Mouse (Mus musculus) kidney, embryonic 16.5 days (tissue): ENCODE data around the gene Mvp. TPM values are rescaled to one million over a fixed set of nuclear protein-coding genes. Genes with fewer than 3 reads are reported as not detected.

ENCODE experiments used
- ATAC-seq: fragments of 200-750 bp; cut with Nextera tagmentation; 2 replicates; pipeline ENCODE4 v1.8.0; 2017; ENCODE audit warnings: moderate TSS enrichment; ENCODE audit not compliant: low FRiP score, low TSS enrichment
- H3K27ac ChIP-seq: fragments of 300-500 bp; sonication (generic); 2 replicates; pipeline ENCODE4 v1.5.1; 2014; ENCODE audit warnings: low read length
- H3K27me3 ChIP-seq: fragments of 300-500 bp; sonication (generic); 2 replicates; pipeline ENCODE4 v1.6.1; 2014; ENCODE audit warnings: low read length, control low read depth, mixed read lengths; ENCODE audit not compliant: insufficient read depth
- H3K36me3 ChIP-seq: fragments of 300-500 bp; sonication (generic); 2 replicates; pipeline ENCODE4 v1.6.1; 2014; ENCODE audit warnings: low read length, control low read depth, mixed read lengths; ENCODE audit not compliant: insufficient read depth
- H3K4me1 ChIP-seq: fragments of 300-500 bp; sonication (generic); 2 replicates; pipeline ENCODE4 v1.6.1; 2014; ENCODE audit warnings: low read length, control low read depth, mixed read lengths; ENCODE audit not compliant: insufficient read depth
- H3K4me2 ChIP-seq: fragments of 300-500 bp; sonication (generic); replicated peaks from 2 replicates; pipeline ENCODE4 v1.6.1; 2014; ENCODE audit warnings: low read depth, low read length
- H3K4me3 ChIP-seq: fragments of 300-500 bp; sonication (generic); 2 replicates; pipeline ENCODE4 v1.5.1; 2014; ENCODE audit warnings: mild to moderate bottlenecking, low read length
- H3K9ac ChIP-seq: fragments of 300-500 bp; sonication (generic); replicated peaks from 2 replicates; pipeline ENCODE4 v1.6.1; 2014; ENCODE audit warnings: low read length
- H3K9me3 ChIP-seq: fragments of 300-500 bp; sonication (generic); 2 replicates; pipeline ENCODE4 v1.6.1; 2016; ENCODE audit warnings: low read length, control low read depth
- WGBS: fragments of 180-500 bp; shearing (Covaris S2); extraction: QIAGEN DNeasy Blood & Tissue Kit; methylation state at CpG from one replicate; pipeline ENCODE4 v1.1.7; 2014; 5-methylcytosine and 5-hydroxymethylcytosine counted together
- polyA plus RNA-seq: library from polyadenylated mRNA; unstranded; fragments of >200 nt; fragmentation: Nextera tagmentation; extraction: Ambion mirVana; gene quantifications from 2 replicates; pipeline ENCODE4 v1.2.1, GENCODE M21; 2015

The Mvp gene
- polyA plus RNA-seq = 19.7 and 21.4 TPM in 2 replicates

DNA sequence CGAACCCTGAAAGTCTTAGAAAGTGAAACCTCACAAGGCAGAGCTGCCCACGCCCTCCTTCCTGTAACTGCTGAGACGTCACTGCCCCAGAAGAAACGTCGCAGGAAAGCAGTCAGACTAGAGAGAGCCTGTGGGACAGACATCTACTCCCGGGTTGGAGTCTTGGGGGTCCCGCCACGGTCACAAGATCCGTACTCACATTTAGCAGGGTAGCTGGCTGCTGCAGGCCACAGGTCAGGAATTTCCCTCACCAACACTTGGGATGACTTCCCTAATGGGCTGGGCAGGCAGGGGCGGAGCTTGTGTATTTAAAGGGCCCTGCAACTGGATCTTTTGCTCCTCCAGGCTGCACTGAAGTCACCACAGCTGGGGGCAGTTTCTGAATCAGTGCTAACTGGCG lies at the start of gene Mvp:
Gene Mvp, minus strand, starts transcription at position 302 of the 400 bp plus-strand sequence.
- Histone ChIP-seq H3K4me1 (peaks cover 48% of the 10 kb centered on the region), H3K4me3 (peak within 1 kb of the TSS; percentile 61), H3K9ac (peak within 1 kb of the TSS; percentile 71), H3K27ac (peak within 1 kb of the TSS; percentile 75), H3K36me3 (peaks cover 20% of the 10 kb centered on the region), H3K9me3 (no peaks in the 10 kb centered on the region), H3K4me2 (peak within 1 kb of the TSS; percentile 82), H3K27me3 (no peaks in the 10 kb centered on the region)
- 17% methylated on average over 11 of the region's 11 CpGs for WGBS
- no peak for ATAC-seq

DNA sequence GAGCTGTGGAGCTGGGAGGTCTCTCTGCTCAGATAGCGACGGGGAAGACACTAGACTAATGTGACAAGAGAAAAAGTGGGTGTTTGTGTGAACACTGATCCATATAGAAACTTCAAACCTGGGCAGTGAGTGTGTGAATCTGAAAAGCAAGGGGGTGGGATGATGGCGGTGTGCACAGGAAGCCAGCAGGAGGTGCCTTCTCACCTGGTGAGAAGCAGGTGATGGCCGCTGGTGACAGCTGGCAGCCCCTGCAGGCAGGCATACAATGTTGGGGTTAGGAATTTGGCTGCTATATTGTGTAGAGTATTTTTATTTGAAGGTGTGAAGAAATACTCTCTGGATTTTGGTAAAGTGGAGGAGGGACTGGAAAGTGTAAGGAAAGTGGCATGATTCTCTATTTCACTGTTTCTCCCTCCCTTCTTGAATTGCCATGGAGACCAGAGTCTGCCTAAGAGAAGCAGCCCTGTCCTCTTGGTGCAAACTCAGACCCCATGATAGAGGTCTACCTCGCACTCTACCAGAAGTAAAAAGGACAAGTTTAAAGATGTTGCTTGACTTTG lies 40.7 kb upstream of the Mvp start:
- H3K36me3 ChIP-seq = no peaks in the 10 kb centered on the region
- 73% methylated on average over 5 of the region's 5 CpGs for WGBS
- H3K27me3 ChIP-seq = no peaks in the 10 kb centered on the region
- no peak overlapping the region for H3K9ac ChIP-seq
- no peak overlapping the region for H3K4me2 ChIP-seq
- H3K9me3 ChIP-seq = no peaks in the 10 kb centered on the region
- no peaks in the 10 kb centered on the region for H3K4me1 ChIP-seq
- no peak overlapping the region for H3K4me3 ChIP-seq
- no peak overlapping the region for H3K27ac ChIP-seq
- no peak for ATAC-seq

DNA sequence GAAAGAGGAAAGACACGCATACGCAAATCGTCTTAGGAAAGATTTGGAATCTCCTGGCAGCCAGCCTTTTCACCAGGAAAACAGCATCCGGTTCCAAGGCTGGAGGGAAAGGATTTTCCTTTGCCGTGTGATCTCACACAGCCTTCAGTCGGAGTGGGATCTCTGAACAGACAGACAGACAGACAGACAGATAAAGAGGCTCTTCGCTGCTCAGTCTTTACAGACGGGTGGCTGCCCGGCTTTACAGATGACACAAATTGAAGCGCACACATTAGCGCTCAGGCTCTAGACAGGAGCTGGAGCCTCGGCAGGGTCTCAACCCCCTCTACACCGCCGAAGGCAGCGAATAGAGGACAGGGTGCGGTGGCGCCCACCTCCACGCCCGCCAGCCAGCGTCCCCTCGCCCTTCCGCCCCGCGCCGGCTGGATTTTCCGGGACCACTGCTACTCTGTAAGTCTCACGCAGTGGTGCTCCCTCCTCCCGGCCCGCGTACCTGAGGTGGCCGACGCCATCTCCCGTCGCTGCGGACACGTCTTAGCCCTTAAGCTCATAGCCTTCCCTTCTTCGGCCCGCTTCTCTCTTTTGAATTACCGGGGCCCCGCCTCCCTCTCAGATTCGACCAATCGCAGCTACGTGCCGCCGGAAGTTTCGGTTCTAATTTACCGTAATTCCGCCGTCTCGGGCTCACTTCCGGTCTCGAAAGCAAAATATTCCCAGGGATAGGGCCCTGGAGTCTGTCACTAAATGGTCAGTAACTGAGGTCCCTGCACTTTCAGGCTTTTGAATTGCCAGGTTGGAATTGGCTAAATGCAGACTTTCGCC lies 27.6 kb upstream of the Mvp start, which contains the start of gene Kif22:
Gene Kif22, minus strand, starts transcription at position 621 of the 822 bp plus-strand sequence.
- peaks cover 14% of the 10 kb centered on the region for H3K36me3 ChIP-seq
- H3K4me2 ChIP-seq = peak within 1 kb of the TSS; percentile 78
- no peaks in the 10 kb centered on the region for H3K27me3 ChIP-seq
- WGBS = under 1% methylated on average over 53 of the region's 53 CpGs
- ATAC-seq = peak; percentile 91
- no peaks in the 10 kb centered on the region for H3K9me3 ChIP-seq
- peaks cover 19% of the 10 kb centered on the region for H3K4me1 ChIP-seq
- H3K27ac ChIP-seq = peak within 1 kb of the TSS; percentile 80
- peak within 1 kb of the TSS; percentile 91 for H3K4me3 ChIP-seq
- H3K9ac ChIP-seq = peak within 1 kb of the TSS; percentile 89

DNA sequence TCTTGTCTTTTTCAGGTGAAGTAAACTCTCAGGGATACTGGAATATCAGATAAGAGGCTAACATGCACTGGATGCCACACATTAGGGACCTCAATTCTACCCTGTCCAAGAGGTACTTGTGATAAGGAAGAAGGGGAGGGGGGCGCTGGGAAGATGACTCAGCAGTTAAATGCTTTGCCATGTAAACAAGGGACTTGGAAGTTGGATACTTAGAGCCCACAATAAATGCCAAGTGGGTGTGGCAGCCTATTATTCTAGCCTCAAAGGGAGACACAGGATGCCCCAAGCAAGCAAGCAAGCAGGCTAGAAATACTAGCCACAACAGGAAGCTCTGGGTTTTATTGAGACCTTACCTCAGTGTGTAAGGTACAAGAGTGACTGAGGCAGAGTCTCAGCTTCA lies 16.8 kb upstream of the Mvp start:
- no peaks in the 10 kb centered on the region for H3K9me3 ChIP-seq
- WGBS = 84% methylated on average over 1 of the region's 1 CpGs
- H3K27ac ChIP-seq = no peak overlapping the region
- H3K27me3 ChIP-seq = no peaks in the 10 kb centered on the region
- H3K4me1 ChIP-seq = peaks cover 10% of the 10 kb centered on the region
- no peak overlapping the region for H3K9ac ChIP-seq
- no peak for ATAC-seq
- no peak overlapping the region for H3K4me2 ChIP-seq
- peaks cover 58% of the 10 kb centered on the region for H3K36me3 ChIP-seq
- no peak overlapping the region for H3K4me3 ChIP-seq

DNA sequence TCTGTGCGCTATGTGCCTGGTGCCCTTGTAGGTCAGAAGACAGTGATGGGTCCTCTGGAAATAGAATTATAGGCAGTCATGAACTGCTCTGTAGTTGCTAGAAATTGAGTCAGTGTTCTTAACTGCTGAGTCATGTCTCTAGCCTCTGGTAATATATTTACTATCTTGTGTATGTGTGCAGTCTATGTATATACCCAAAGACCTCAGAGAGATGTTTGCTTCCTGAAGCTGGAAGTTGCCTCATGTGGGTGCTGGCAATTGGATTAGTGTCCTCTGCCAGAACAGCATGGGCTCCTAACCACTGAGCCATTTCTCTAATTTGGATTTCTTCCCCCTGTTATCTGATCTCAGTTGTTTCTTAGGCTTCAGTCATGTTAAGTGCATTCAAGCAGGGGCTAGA lies 15.8 kb upstream of the Mvp start:
- H3K36me3 ChIP-seq = peaks cover 51% of the 10 kb centered on the region
- no peak for ATAC-seq

DNA sequence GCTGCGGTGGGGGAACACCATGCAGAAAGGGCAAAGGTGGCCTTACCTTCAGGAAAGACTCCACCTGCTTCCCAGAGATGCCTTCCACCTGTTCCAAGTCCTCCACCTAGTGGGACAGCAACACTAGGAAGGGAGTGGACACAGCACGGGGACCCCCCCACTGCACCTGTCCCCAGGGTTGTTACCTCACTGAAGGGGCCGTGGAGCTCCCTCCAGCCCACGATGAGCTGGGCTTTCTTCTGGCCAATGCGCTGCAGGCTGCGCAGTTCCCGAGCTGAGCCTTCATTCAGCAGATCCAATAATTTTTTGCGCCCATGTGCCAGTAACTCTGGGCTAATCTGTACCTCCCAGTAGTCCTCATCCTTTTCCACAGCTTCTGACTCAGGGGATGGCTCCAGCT lies 13.5 kb upstream of the Mvp start:
- no peak; the same call in 1 of the 2 replicates for ATAC-seq
- Histone ChIP-seq H3K36me3 (peaks cover 58% of the 10 kb centered on the region), H3K4me1 (peaks cover 30% of the 10 kb centered on the region), H3K9ac (peak overlapping the region; percentile 97), H3K27ac (peak overlapping the region; percentile 99), H3K9me3 (no peaks in the 10 kb centered on the region), H3K4me2 (peak overlapping the region; percentile 87), H3K27me3 (no peaks in the 10 kb centered on the region), H3K4me3 (peak overlapping the region; percentile 95)
- WGBS = 58% methylated on average over 8 of the region's 8 CpGs

More for the DNA sequence above, 15.8 kb upstream of the Mvp start:
- 98% methylated on average over 1 of the region's 1 CpGs for whole genome bisulfite sequencing
- no peak overlapping the region for H3K9ac ChIP-seq
- peaks cover 10% of the 10 kb centered on the region for H3K4me1 ChIP-seq
- no peaks in the 10 kb centered on the region for H3K27me3 ChIP-seq
- H3K4me2 ChIP-seq = no peak overlapping the region
- H3K4me3 ChIP-seq = no peak overlapping the region
- no peak overlapping the region for H3K27ac ChIP-seq
- no peaks in the 10 kb centered on the region for H3K9me3 ChIP-seq

DNA sequence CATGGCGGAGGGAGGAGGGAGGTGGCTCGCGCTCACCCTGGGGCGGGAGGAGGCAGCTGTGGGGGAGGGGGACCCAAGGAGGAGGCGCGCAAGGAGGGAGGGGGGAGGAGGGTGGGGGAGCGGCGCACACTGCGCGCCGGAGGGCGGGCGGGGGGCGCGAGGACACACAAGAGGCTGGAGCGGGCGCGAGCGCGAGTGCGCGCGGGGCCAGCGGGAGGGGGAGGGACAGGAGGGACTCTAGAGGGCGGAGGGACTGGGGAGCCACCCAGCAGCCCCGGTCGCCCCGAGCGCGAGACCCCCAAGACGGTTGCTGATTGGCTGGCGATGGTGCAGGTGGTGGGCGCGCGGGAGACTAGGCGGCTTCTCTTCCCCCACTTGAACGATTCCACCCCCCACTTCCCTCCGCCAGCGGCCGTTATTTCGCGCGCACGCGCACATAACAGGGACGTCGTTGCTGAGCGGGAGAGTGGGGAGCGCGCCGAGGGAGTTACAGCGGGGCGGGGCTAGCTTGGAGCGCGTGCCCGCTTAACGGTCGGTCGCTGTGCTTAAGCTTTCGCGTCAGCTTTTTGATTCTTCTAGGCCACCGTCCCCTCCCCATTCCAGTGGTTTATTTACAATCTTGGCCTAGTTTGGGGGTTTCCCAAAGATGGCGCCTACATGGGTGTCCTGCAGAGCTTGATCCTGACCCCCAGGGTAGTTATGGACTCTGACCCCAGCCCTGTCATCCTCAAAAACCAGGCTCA lies 12.7 kb upstream of the Mvp start, which contains the start of gene Maz:
Gene Maz, minus strand, starts transcription at position 54 of the 743 bp plus-strand sequence.
- Histone ChIP-seq H3K4me2 (peak within 1 kb of the TSS; percentile 87), H3K27me3 (no peaks in the 10 kb centered on the region), H3K9ac (peak within 1 kb of the TSS; percentile 97), H3K27ac (peak within 1 kb of the TSS; percentile 99), H3K4me1 (peaks cover 38% of the 10 kb centered on the region), H3K36me3 (peaks cover 58% of the 10 kb centered on the region), H3K9me3 (no peaks in the 10 kb centered on the region), H3K4me3 (peak within 1 kb of the TSS; percentile 95)
- under 1% methylated on average over 38 of the region's 63 CpGs for WGBS
- ATAC-seq = peak; percentile 92

DNA sequence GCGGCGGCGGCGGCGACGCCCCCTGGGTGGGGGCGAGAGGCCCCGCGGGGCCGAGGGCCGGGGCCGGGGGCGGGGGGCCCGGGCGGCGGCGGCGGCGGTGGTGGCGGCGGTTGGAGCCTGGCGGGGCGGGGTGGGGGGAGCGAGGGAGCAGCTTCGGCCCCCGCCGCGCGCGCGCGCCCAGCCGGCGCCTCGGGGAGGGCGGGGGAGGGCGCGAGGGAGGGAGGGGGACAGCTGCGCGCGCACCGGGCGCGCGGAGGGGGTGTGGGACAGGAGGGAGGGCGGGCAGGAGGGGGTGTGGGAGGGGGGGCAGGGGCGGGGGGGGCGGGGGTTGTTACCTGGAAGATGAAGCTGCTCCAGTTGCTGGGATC lies 12.2 kb upstream of the Mvp start:
- no peaks in the 10 kb centered on the region for H3K9me3 ChIP-seq
- peak overlapping the region; percentile 99 for H3K27ac ChIP-seq
- peak overlapping the region; percentile 87 for H3K4me2 ChIP-seq
- ATAC-seq = no peak
- H3K4me1 ChIP-seq = peaks cover 43% of the 10 kb centered on the region
- H3K4me3 ChIP-seq = peak overlapping the region; percentile 95
- peak overlapping the region; percentile 97 for H3K9ac ChIP-seq
- WGBS = no CpG with 5 or more reads among the region's 48 CpGs
- H3K27me3 ChIP-seq = no peaks in the 10 kb centered on the region
- peaks cover 54% of the 10 kb centered on the region for H3K36me3 ChIP-seq

DNA sequence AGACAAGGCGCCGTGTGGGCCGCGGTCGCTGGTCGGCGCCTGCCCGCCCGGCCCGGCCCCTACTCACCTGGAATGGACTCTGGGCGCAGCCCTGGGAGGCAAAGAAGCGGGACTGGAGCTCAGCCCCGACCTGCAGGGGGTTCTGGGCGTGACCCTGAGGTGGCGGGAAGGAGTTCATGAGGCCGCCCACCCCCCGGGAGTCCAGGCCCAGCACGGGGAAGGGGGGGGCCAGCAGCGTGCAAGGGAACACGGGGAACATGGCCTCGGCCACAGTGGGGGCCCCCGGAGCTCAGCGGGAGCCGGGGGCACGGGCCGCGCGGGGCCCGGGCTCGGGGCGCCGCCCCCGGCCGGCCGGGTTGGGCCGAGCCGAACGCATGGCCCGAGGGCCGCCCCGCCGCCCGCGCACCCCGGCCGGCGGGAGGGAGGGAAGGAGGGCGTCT lies 11.8 kb upstream of the Mvp start:
- Histone ChIP-seq H3K9me3 (no peaks in the 10 kb centered on the region), H3K4me1 (peaks cover 47% of the 10 kb centered on the region), H3K4me2 (peak overlapping the region; percentile 87), H3K9ac (peak overlapping the region; percentile 97), H3K4me3 (peak overlapping the region; percentile 95), H3K36me3 (peaks cover 50% of the 10 kb centered on the region), H3K27ac (peak overlapping the region; percentile 99), H3K27me3 (no peaks in the 10 kb centered on the region)
- under 1% methylated on average over 17 of the region's 48 CpGs for WGBS
- ATAC-seq = peak; percentile 11
